Mouse (Mus musculus) left cerebral cortex, adult 18-20 months (tissue): Measurements from ENCODE around the gene Kdm5b. TPM values are rescaled to one million over a fixed set of nuclear protein-coding genes. Genes with fewer than 3 reads are reported as not detected.

Experiments
- DNase-seq, 2 experiments: peaks; one replicate each; pipeline ENCODE4 v3.0.0; 2021 to 2022; ENCODE audit warnings: low spot score in 2 of 2, mixed read lengths in 1 of 2
- total RNA-seq, 2 experiments: library from RNA; stranded (reverse); gene quantifications; 2 replicates each; pipeline ENCODE4 v1.2.3; 2021

Kdm5b gene
- total RNA-seq, 2 experiments from 2014 or later, result 63.5 to 69.8 TPM

- DNase-seq, result no peak
These were observed 11.7 kb upstream of the Kdm5b start for GRCm38 (mm10) chr1:134548231-134548630.

GRCm38 (mm10) chr1:134549632-134550132, 10.3 kb upstream of the Kdm5b start, which contains the start of gene Mgat4e:
Mgat4e (minus strand) TSS chr1:134549682.
- DNase-seq, result no peak

GRCm38 (mm10) chr1:134551869-134552268, 8.1 kb upstream of the Kdm5b start:
- DNase-seq, result no peak

- no peak for DNase-seq
These were observed 7.6 kb upstream of the Kdm5b start for GRCm38 (mm10) chr1:134552396-134552795.

GRCm38 (mm10) chr1:134555240-134555870, 4.6 kb upstream of the Kdm5b start:
- no peak for DNase-seq

- DNase-seq, result peak; percentile 38 to 60
These were observed 3.9 kb upstream of the Kdm5b start for GRCm38 (mm10) chr1:134555871-134556670.

GRCm38 (mm10) chr1:134556671-134557218, 3.2 kb upstream of the Kdm5b start:
- DNase-seq, result peak; percentile 92 to 96

GRCm38 (mm10) chr1:134558511-134558910, 1.5 kb upstream of the Kdm5b start:
- no peak for DNase-seq

GRCm38 (mm10) chr1:134559226-134559625, 745 bp upstream of the Kdm5b start:
- DNase-seq, result no peak

- peak; percentile 49 to 58 for DNase-seq
These were observed 425 bp downstream of the Kdm5b start for GRCm38 (mm10) chr1:134560396-134560795.

- DNase-seq, result peak; percentile 16 to 24
These were observed 1.1 kb downstream of the Kdm5b start for GRCm38 (mm10) chr1:134560801-134561769.

GRCm38 (mm10) chr1:134561770-134562143, 1.8 kb downstream of the Kdm5b start:
- no peak for DNase-seq

- no peak for DNase-seq
These were observed 2.5 kb downstream of the Kdm5b start for GRCm38 (mm10) chr1:134562457-134562856.

- no peak for DNase-seq
These were observed 3.8 kb downstream of the Kdm5b start for GRCm38 (mm10) chr1:134563726-134564125.

GRCm38 (mm10) chr1:134567511-134567910, 7.5 kb downstream of the Kdm5b start:
- DNase-seq, result no peak

GRCm38 (mm10) chr1:134570171-134570570, 10.2 kb downstream of the Kdm5b start:
- no peak for DNase-seq

- DNase-seq, result no peak
These were observed 10.7 kb downstream of the Kdm5b start for GRCm38 (mm10) chr1:134570631-134571030.

- no peak for DNase-seq
These were observed 13.4 kb downstream of the Kdm5b start for GRCm38 (mm10) chr1:134573300-134573931.

- DNase-seq, result no peak
These were observed 14.0 kb downstream of the Kdm5b start for GRCm38 (mm10) chr1:134573932-134574315.

GRCm38 (mm10) chr1:134577384-134578120, 17.6 kb downstream of the Kdm5b start:
- DNase-seq, result no peak
